Mouse (Mus musculus): Measurements from ENCODE around the gene Comtd1.

The Comtd1 gene

GRCm38 (mm10) chr14:21801624-21802023 is 47.2 kb downstream of the Comtd1 start:
- no peak for DNase-seq

GRCm38 (mm10) chr14:21800641-21801040 is 48.1 kb downstream of the Comtd1 start:
- DNase-seq: no peak

Data from right cerebral cortex, adult 18-20 months (tissue).